Mouse (Mus musculus): ENCODE results near the gene Rfx7. TPM values are rescaled to one million over a fixed set of nuclear protein-coding genes. Genes with fewer than 3 reads are reported as not detected.

Rfx7 gene
- polyA plus RNA-seq, 1 experiment from 2014 or later = 24.1 TPM

GRCm38 (mm10) chr9:72533089-72533415 is 1.0 kb downstream of the Rfx7 start:
- Histone ChIP-seq H3K9me3 (ENCODE audit: control insufficient read depth, low read length) (no peaks in the 10 kb centered on the region), H3K4me2 (replicated peaks) (peak overlapping the region; percentile 63), H3K4me1 (replicated peaks; ENCODE audit: control insufficient read depth, insufficient read depth, low read length) (peaks cover 20% of the 10 kb centered on the region), H3K27me3 (ENCODE audit: control insufficient read depth, insufficient read depth, low read length) (no peaks in the 10 kb centered on the region), H3K36me3 (replicated peaks; ENCODE audit: control insufficient read depth, insufficient read depth) (no peaks in the 10 kb centered on the region), H3K27ac (peak overlapping the region; percentile 100), H3K4me3 (replicated peaks; ENCODE audit: low read length) (peak overlapping the region; percentile 95), H3K9ac (peak overlapping the region; percentile 98)
- DNase-seq (ENCODE audit: low spot score) = no peak
- peak; percentile 3; the same call in 1 of the 2 replicates for ATAC-seq (ENCODE audit: low FRiP score)
- 0% methylated on average over 2 of the region's 2 CpGs for WGBS

DNA sequence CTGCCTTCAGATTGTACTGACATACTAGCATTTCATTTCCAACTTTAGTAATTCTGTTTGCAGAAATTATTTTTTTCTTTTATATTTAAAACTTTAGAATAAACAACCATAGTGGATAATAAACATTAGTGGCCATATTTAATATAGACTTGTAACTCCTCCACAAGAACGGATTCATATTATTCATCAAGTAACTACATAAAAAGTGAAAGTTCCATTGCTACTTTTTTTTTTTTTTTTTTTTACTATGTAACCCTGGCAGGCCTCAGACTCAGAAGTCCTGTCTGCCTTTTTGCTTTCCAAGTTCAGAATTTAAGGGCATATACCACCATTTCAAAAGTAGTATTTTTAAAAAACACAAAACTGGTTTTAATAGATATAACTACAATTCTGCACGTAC is 2.9 kb downstream of the Rfx7 start:
- Histone ChIP-seq H3K4me2 (replicated peaks) (peak overlapping the region; percentile 74), H3K9me3 (ENCODE audit: control insufficient read depth, low read length) (no peaks in the 10 kb centered on the region), H3K27ac (no peak overlapping the region), H3K36me3 (replicated peaks; ENCODE audit: control insufficient read depth, insufficient read depth) (no peaks in the 10 kb centered on the region), H3K4me3 (replicated peaks; ENCODE audit: low read length) (peak overlapping the region; percentile 95), H3K4me1 (replicated peaks; ENCODE audit: control insufficient read depth, insufficient read depth, low read length) (peaks cover 20% of the 10 kb centered on the region), H3K27me3 (ENCODE audit: control insufficient read depth, insufficient read depth, low read length) (no peaks in the 10 kb centered on the region), H3K9ac (no peak overlapping the region)
- DNase-seq (ENCODE audit: low spot score) = no peak
- ATAC-seq (ENCODE audit: low FRiP score) = no peak
- 88% methylated on average over 2 of the region's 2 CpGs for WGBS

DNA sequence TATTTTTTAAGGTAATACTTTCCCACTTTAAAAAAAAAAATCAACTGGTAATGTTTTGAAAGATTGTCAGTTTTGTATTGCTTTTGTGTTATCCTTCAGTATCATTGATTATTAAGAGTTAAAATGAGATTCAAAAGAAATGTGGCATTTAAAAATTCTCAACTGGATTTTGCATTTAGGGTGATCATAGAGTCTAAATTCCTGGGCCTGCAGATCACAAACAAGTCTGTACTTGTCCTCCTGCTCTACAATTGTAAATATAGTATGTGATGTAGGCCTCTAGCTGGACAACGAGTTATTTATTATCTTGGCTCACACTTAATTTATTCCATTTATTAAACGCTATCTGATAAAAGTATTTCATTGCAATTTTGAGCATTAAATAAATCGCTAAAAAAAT is 3.4 kb downstream of the Rfx7 start:
- peaks cover 19% of the 10 kb centered on the region for H3K4me1 ChIP-seq (replicated peaks; ENCODE audit: control insufficient read depth, insufficient read depth, low read length)
- no peak overlapping the region for H3K9ac ChIP-seq
- H3K9me3 ChIP-seq (ENCODE audit: control insufficient read depth, low read length) = no peaks in the 10 kb centered on the region
- no peak overlapping the region for H3K27ac ChIP-seq
- no peak overlapping the region for H3K4me3 ChIP-seq (replicated peaks; ENCODE audit: low read length)
- no peaks in the 10 kb centered on the region for H3K36me3 ChIP-seq (replicated peaks; ENCODE audit: control insufficient read depth, insufficient read depth)
- WGBS = 85% methylated on average over 3 of the region's 3 CpGs
- ATAC-seq (ENCODE audit: low FRiP score) (no peak), DNase-seq (ENCODE audit: low spot score) (no peak)
- peak overlapping the region; percentile 74 for H3K4me2 ChIP-seq (replicated peaks)
- H3K27me3 ChIP-seq (ENCODE audit: control insufficient read depth, insufficient read depth, low read length) = no peaks in the 10 kb centered on the region

DNA sequence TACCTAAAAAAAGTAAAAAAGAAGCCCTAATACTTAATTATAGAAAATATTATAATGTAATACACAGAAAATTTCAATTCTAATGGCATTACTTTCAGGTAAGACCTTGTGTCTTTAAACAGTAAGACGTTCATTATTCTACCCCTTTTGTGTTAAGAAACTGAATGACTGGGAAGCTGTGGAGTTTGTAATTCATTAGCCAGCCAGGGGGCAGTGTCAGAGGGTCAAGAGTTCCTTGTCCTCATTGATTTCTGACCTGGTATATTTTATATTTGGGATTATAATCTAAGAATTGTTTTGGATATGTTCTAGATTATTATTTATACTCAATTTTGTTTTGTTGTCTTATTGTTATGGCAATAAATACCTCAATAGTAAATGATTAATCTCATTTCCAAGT is 5.0 kb downstream of the Rfx7 start:
- ATAC-seq (ENCODE audit: low FRiP score) = no peak
- H3K9ac ChIP-seq = no peak overlapping the region
- 11% methylated on average over 1 of the region's 1 CpGs for WGBS

GRCm38 (mm10) chr9:72543590-72543989 is 11.6 kb downstream of the Rfx7 start:
- Histone ChIP-seq H3K4me3 (replicated peaks; ENCODE audit: low read length) (no peak overlapping the region), H3K4me2 (replicated peaks) (no peak overlapping the region), H3K9ac (no peak overlapping the region)

More for the DNA sequence above, 5.0 kb downstream of the Rfx7 start:
- Histone ChIP-seq H3K4me3 (replicated peaks; ENCODE audit: low read length) (no peak overlapping the region), H3K27me3 (ENCODE audit: control insufficient read depth, insufficient read depth, low read length) (no peaks in the 10 kb centered on the region), H3K27ac (no peak overlapping the region), H3K36me3 (replicated peaks; ENCODE audit: control insufficient read depth, insufficient read depth) (no peaks in the 10 kb centered on the region), H3K4me2 (replicated peaks) (no peak overlapping the region), H3K9me3 (ENCODE audit: control insufficient read depth, low read length) (no peaks in the 10 kb centered on the region), H3K4me1 (replicated peaks; ENCODE audit: control insufficient read depth, insufficient read depth, low read length) (peaks cover 12% of the 10 kb centered on the region; the same call in 1 of the 2 replicates)
- no peak for DNase-seq (ENCODE audit: low spot score)

GRCm38 (mm10) chr9:72558780-72559179 is 26.7 kb downstream of the Rfx7 start:
- Histone ChIP-seq H3K4me1 (replicated peaks; ENCODE audit: control insufficient read depth, insufficient read depth, low read length) (no peaks in the 10 kb centered on the region), H3K4me3 (replicated peaks; ENCODE audit: low read length) (no peak overlapping the region), H3K27ac (no peak overlapping the region), H3K36me3 (replicated peaks; ENCODE audit: control insufficient read depth, insufficient read depth) (no peaks in the 10 kb centered on the region), H3K27me3 (ENCODE audit: control insufficient read depth, insufficient read depth, low read length) (no peaks in the 10 kb centered on the region), H3K9ac (no peak overlapping the region), H3K4me2 (replicated peaks) (no peak overlapping the region), H3K9me3 (ENCODE audit: control insufficient read depth, low read length) (no peaks in the 10 kb centered on the region)
- WGBS = 85% methylated on average over 1 of the region's 1 CpGs
- ATAC-seq (ENCODE audit: low FRiP score) = no peak
- no peak for DNase-seq (ENCODE audit: low spot score)

More at GRCm38 (mm10) chr9:72543590-72543989, 11.6 kb downstream of the Rfx7 start:
- DNase-seq (ENCODE audit: low spot score) (no peak), ATAC-seq (ENCODE audit: low FRiP score) (no peak)
- Histone ChIP-seq H3K27me3 (ENCODE audit: control insufficient read depth, insufficient read depth, low read length) (no peaks in the 10 kb centered on the region), H3K4me1 (replicated peaks; ENCODE audit: control insufficient read depth, insufficient read depth, low read length) (no peaks in the 10 kb centered on the region; the same call in 1 of the 2 replicates), H3K9me3 (ENCODE audit: control insufficient read depth, low read length) (no peaks in the 10 kb centered on the region), H3K27ac (no peak overlapping the region), H3K36me3 (replicated peaks; ENCODE audit: control insufficient read depth, insufficient read depth) (no peaks in the 10 kb centered on the region)

DNA sequence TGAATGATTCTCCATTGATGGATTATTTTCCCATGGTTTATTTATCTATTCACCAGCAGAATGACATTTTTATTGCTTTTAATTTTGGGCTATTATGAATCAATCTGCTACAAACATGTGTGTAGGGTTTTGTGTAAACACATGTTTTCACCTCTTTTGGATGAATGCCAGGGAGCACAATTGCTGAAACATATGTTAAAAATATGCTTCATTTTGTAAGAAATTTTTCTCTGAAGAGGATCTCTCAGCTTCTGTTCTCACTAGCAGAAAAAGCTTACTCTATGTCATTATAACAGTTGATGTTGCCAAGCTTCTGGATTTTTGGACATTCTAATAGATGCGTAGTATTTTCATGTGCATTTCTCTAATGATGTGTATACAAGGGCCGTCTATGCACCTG is 28.3 kb downstream of the Rfx7 start:
- Histone ChIP-seq H3K4me2 (replicated peaks) (no peak overlapping the region), H3K9me3 (ENCODE audit: control insufficient read depth, low read length) (no peaks in the 10 kb centered on the region), H3K36me3 (replicated peaks; ENCODE audit: control insufficient read depth, insufficient read depth) (no peaks in the 10 kb centered on the region), H3K27ac (no peak overlapping the region), H3K27me3 (ENCODE audit: control insufficient read depth, insufficient read depth, low read length) (no peaks in the 10 kb centered on the region), H3K4me1 (replicated peaks; ENCODE audit: control insufficient read depth, insufficient read depth, low read length) (no peaks in the 10 kb centered on the region), H3K9ac (no peak overlapping the region), H3K4me3 (replicated peaks; ENCODE audit: low read length) (no peak overlapping the region)
- ATAC-seq (ENCODE audit: low FRiP score) (no peak), DNase-seq (ENCODE audit: low spot score) (no peak)
- WGBS = 82% methylated on average over 2 of the region's 2 CpGs

- H3K4me1 ChIP-seq (replicated peaks; ENCODE audit: control insufficient read depth, insufficient read depth, low read length) = no peaks in the 10 kb centered on the region
- H3K4me2 ChIP-seq (replicated peaks) = no peak overlapping the region
- no peak overlapping the region for H3K9ac ChIP-seq
- DNase-seq (ENCODE audit: low spot score) = no peak
- no peaks in the 10 kb centered on the region for H3K36me3 ChIP-seq (replicated peaks; ENCODE audit: control insufficient read depth, insufficient read depth)
- no peak overlapping the region for H3K27ac ChIP-seq
- 90% methylated on average over 3 of the region's 3 CpGs for WGBS
- H3K27me3 ChIP-seq (ENCODE audit: control insufficient read depth, insufficient read depth, low read length) = no peaks in the 10 kb centered on the region
- H3K9me3 ChIP-seq (ENCODE audit: control insufficient read depth, low read length) = no peaks in the 10 kb centered on the region
- no peak for ATAC-seq (ENCODE audit: low FRiP score)
- no peak overlapping the region for H3K4me3 ChIP-seq (replicated peaks; ENCODE audit: low read length)
Observed at GRCm38 (mm10) chr9:72563277-72563676, 31.2 kb downstream of the Rfx7 start.

- DNase-seq (ENCODE audit: low spot score) (no peak), ATAC-seq (ENCODE audit: low FRiP score) (no peak)
- H3K9me3 ChIP-seq (ENCODE audit: control insufficient read depth, low read length) = no peaks in the 10 kb centered on the region
- H3K9ac ChIP-seq = no peak overlapping the region
- no peaks in the 10 kb centered on the region for H3K27me3 ChIP-seq (ENCODE audit: control insufficient read depth, insufficient read depth, low read length)
- H3K4me3 ChIP-seq (replicated peaks; ENCODE audit: low read length) = no peak overlapping the region
- H3K36me3 ChIP-seq (replicated peaks; ENCODE audit: control insufficient read depth, insufficient read depth) = no peaks in the 10 kb centered on the region
- no peak overlapping the region for H3K4me2 ChIP-seq (replicated peaks)
- no peak overlapping the region for H3K27ac ChIP-seq
- WGBS = 60% methylated on average over 2 of the region's 2 CpGs
- no peaks in the 10 kb centered on the region for H3K4me1 ChIP-seq (replicated peaks; ENCODE audit: control insufficient read depth, insufficient read depth, low read length)
Observed at GRCm38 (mm10) chr9:72567116-72567515, 35.1 kb downstream of the Rfx7 start.

- Histone ChIP-seq H3K9me3 (ENCODE audit: control insufficient read depth, low read length) (no peaks in the 10 kb centered on the region), H3K27me3 (ENCODE audit: control insufficient read depth, insufficient read depth, low read length) (no peaks in the 10 kb centered on the region), H3K4me1 (replicated peaks; ENCODE audit: control insufficient read depth, insufficient read depth, low read length) (no peaks in the 10 kb centered on the region), H3K27ac (no peak overlapping the region), H3K36me3 (replicated peaks; ENCODE audit: control insufficient read depth, insufficient read depth) (no peaks in the 10 kb centered on the region), H3K4me3 (replicated peaks; ENCODE audit: low read length) (no peak overlapping the region), H3K9ac (no peak overlapping the region), H3K4me2 (replicated peaks) (no peak overlapping the region)
- no peak for DNase-seq (ENCODE audit: low spot score)
- 56% methylated on average over 3 of the region's 3 CpGs for WGBS
- ATAC-seq (ENCODE audit: low FRiP score) = no peak
Observed at GRCm38 (mm10) chr9:72580216-72580615, 48.2 kb downstream of the Rfx7 start.

Measured in hindbrain, embryonic 14.5 days (tissue).